Mouse (Mus musculus) heart, embryonic 11.5 days (tissue): ENCODE data around the gene Ap2a2. TPM values are rescaled to one million over a fixed set of nuclear protein-coding genes. Genes with fewer than 3 reads are reported as not detected.

Experiments used
- ATAC-seq: fragments of 200-750 bp; cut with Nextera tagmentation; replicated peaks from 2 replicates; pipeline ENCODE4 v1.8.0; 2017; ENCODE audit warnings: moderate library complexity; ENCODE audit not compliant: insufficient number of reproducible peaks, low FRiP score, low TSS enrichment
- H3K27ac ChIP-seq: fragments of 300-500 bp; sonication (generic); 2 replicates; pipeline ENCODE4 v1.5.1; 2014; ENCODE audit warnings: mild to moderate bottlenecking, low read depth, low read length
- H3K27me3 ChIP-seq: fragments of 300-500 bp; sonication (generic); 2 replicates; pipeline ENCODE4 v1.6.1; 2014; ENCODE audit warnings: mild to moderate bottlenecking, low read length, mixed read lengths; ENCODE audit not compliant: control insufficient read depth, insufficient read depth
- H3K36me3 ChIP-seq: fragments of 300-500 bp; sonication (generic); 2 replicates; pipeline ENCODE4 v1.6.1; 2014; ENCODE audit warnings: mild to moderate bottlenecking, low read length, moderate library complexity, mixed read lengths; ENCODE audit not compliant: control insufficient read depth, insufficient read depth
- H3K4me1 ChIP-seq: fragments of 300-500 bp; sonication (generic); 2 replicates; pipeline ENCODE4 v1.6.1; 2014; ENCODE audit warnings: low read length; ENCODE audit not compliant: control insufficient read depth, insufficient read depth
- H3K4me2 ChIP-seq: fragments of 300-500 bp; sonication (generic); 2 replicates; pipeline ENCODE4 v1.6.1; 2014; ENCODE audit warnings: mild to moderate bottlenecking, moderate library complexity
- H3K4me3 ChIP-seq: fragments of 300-500 bp; sonication (generic); 2 replicates; pipeline ENCODE4 v1.5.1; 2014; ENCODE audit warnings: low read depth, low read length
- H3K9ac ChIP-seq: fragments of 300-500 bp; sonication (generic); 2 replicates; pipeline ENCODE4 v1.6.1; 2014; ENCODE audit warnings: mild to moderate bottlenecking, low read depth, low read length, moderate library complexity
- H3K9me3 ChIP-seq: fragments of 300-500 bp; sonication (generic); replicated peaks from 2 replicates; pipeline ENCODE4 v1.6.1; 2016; ENCODE audit warnings: low read length; ENCODE audit not compliant: control insufficient read depth
- WGBS: fragments of 180-500 bp; shearing (Covaris S2); extraction: QIAGEN DNeasy Blood & Tissue Kit; methylation state at CpG from one replicate; pipeline ENCODE4 v1.1.7; 2014; ENCODE audit not compliant: insufficient replicate concordance; 5-methylcytosine and 5-hydroxymethylcytosine counted together
- polyA plus RNA-seq: library from polyadenylated mRNA; unstranded; fragments of >200 nt; fragmentation: Nextera tagmentation; extraction: Ambion mirVana; gene quantifications from 2 replicates; pipeline ENCODE4 v1.2.1, GENCODE M21; 2014

Ap2a2 gene
- polyA plus RNA-seq, 1 experiment from 2014 or later = 53.0 TPM

DNA sequence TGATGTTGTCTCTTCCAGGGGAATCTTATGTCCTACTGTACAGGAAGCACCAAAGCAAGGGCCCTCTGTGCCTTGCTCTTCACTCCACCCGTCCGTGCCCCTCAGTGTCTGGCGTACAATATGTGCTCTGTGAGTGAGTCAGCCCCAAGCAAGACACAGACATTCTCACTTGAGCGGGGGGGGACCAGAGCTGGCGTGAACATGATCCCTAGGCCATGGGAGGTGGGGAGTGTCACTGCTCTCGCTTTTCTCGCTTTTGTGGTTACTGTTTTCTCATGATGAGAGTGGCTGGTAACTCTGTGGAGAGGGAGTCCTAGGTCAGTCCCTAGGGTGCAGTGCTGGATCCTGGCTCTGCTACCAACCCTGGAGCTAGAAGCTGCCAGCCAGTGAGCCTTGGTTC, 2.6 kb downstream of the Ap2a2 start:
- Histone ChIP-seq H3K9me3 (no peaks in the 10 kb centered on the region), H3K9ac (0 out of 2 replicates have a peak overlapping the region, but pooled peaks have one; percentile 36), H3K4me2 (no peak overlapping the region), H3K4me1 (peaks cover 17% of the 10 kb centered on the region), H3K27ac (no peak overlapping the region), H3K27me3 (no peaks in the 10 kb centered on the region), H3K4me3 (no peak overlapping the region), H3K36me3 (no peaks in the 10 kb centered on the region)
- no peak for ATAC-seq
- WGBS = 45% methylated on average over 7 of the region's 7 CpGs

DNA sequence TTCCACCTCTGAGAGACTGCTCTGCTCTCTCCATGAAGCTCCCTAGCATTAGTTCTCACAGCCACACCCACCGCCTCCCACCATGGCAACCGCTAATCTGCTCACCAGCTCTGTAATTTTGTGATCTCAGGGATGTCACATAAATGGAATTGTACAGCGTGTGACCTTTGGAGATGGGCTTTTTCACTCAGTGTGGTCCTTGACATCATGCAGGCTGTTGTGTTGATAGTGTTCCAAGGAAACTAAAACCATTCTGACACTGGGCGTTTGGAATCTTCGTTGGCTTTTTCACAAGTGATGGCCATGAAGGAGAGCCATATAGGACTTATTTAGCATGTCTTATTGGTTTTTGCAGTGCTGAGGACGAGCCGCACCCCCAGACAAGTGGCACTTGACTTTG, 4.6 kb downstream of the Ap2a2 start:
- no peak for ATAC-seq
- H3K4me1 ChIP-seq = peaks cover 12% of the 10 kb centered on the region
- H3K36me3 ChIP-seq = no peaks in the 10 kb centered on the region
- H3K4me2 ChIP-seq = no peak overlapping the region
- H3K9me3 ChIP-seq = no peaks in the 10 kb centered on the region
- no peak overlapping the region for H3K9ac ChIP-seq
- H3K4me3 ChIP-seq = no peak overlapping the region
- WGBS = 81% methylated on average over 7 of the region's 7 CpGs
- no peaks in the 10 kb centered on the region for H3K27me3 ChIP-seq
- H3K27ac ChIP-seq = no peak overlapping the region

DNA sequence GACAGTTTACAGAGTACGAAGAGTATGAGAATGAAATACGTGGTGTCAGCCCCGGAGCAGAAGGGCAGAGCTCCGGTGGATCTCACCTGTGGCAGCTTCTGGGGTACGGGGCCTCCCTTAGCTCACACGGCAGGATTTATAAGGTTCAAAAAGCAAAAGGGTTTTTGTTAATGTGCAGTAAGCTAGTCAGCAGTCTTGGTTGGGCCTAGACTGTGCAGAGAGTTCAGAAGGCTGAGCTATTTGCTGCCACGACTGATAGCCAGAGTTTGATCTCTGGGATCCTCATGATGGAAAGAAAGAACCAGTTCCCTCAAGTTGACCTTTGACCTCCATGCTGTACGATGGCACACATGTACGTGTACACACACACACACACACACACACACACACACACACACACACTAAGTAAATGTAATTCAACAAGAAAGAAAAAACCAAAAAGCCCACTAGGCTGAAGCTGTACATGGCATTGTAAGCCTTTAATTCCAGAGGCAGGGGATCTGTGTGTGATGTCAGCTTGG, 7.4 kb downstream of the Ap2a2 start:
- Histone ChIP-seq H3K4me2 (no peak overlapping the region), H3K36me3 (no peaks in the 10 kb centered on the region), H3K27me3 (no peaks in the 10 kb centered on the region), H3K9me3 (no peaks in the 10 kb centered on the region), H3K4me3 (no peak overlapping the region), H3K9ac (no peak overlapping the region), H3K27ac (no peak overlapping the region), H3K4me1 (peaks cover 5% of the 10 kb centered on the region)
- ATAC-seq = no peak
- 83% methylated on average over 9 of the region's 9 CpGs for WGBS

DNA sequence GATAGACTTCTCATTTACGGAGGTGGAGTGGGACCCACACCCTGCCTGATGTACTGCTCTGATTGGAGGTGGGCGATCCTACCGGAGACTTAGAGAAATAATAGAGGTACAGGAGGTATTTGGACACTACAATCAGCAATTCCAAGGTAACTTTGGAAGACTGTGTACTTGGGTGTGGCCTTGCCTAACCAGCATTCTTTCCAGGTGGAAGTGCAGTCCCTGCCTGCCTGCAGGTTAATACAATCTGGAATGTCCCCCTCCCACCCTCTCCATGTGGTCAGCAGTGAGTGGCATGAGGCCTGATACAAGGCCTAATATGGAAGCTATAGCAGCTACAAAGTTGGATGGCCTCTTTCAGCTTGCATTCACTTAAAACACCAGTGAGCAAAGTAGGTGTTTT, 7.9 kb downstream of the Ap2a2 start:
- no peaks in the 10 kb centered on the region for H3K36me3 ChIP-seq
- ATAC-seq = no peak
- no peaks in the 10 kb centered on the region for H3K4me1 ChIP-seq
- no peaks in the 10 kb centered on the region for H3K9me3 ChIP-seq
- WGBS = 89% methylated on average over 3 of the region's 3 CpGs
- no peaks in the 10 kb centered on the region for H3K27me3 ChIP-seq
- H3K4me3 ChIP-seq = no peak overlapping the region
- H3K9ac ChIP-seq = no peak overlapping the region
- H3K4me2 ChIP-seq = no peak overlapping the region
- no peak overlapping the region for H3K27ac ChIP-seq

DNA sequence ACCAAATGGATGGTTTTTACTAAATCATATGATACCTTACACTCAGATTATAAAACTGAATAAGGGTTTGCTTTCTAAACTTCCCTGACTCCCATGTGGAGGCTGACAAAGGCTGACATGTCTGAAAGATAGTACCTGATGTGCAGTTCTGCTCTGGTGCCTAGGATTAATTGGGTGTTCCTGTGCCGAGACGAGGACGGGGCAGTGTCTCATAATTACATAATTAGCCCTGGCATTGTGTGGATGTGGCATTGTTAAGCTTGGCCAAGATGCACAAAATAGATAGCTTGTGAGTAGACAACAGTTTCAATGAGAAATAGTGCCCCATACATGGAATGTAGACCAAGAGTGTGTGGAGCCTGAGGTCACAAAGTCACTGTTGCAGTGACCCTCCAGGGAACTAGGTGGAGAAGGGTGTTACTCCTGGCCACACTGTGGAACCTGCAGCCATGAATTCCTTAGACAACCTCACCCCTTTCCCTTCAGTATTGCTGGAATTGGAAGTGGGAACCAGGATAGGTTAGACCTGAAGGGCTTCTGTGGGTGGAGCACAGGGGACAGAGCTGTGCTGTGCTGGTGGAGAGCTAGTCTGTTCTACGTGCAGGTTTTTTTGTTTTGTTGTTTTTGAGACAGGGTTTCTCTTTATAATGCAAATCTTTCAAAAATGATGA, 8.8 kb downstream of the Ap2a2 start:
- H3K27me3 ChIP-seq = no peaks in the 10 kb centered on the region
- 89% methylated on average over 4 of the region's 4 CpGs for WGBS
- no peak overlapping the region for H3K27ac ChIP-seq
- no peak overlapping the region for H3K4me2 ChIP-seq
- H3K36me3 ChIP-seq = no peaks in the 10 kb centered on the region
- no peak for ATAC-seq
- no peak overlapping the region for H3K4me3 ChIP-seq
- H3K9me3 ChIP-seq = no peaks in the 10 kb centered on the region
- H3K4me1 ChIP-seq = no peaks in the 10 kb centered on the region
- no peak overlapping the region for H3K9ac ChIP-seq

DNA sequence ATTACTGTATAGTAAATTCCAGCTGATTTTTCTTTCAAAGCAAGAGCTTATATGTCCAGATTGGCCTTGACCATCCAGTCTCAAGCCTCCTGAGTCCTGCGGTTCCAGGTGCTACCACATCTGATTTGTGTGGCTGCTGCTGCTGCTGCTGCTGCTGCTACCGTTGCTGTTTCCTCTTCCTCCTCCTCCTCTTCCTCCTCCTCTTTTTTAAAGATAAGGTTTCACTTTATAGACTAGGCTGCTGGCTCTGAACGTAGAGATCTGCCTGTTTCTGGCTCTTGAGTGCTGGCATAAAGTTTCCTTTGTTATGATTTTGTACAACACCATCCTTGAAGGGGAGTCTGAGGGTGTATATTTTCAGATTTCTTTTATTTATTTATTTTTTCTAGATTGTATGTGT, 12.1 kb downstream of the Ap2a2 start:
- Histone ChIP-seq H3K27ac (no peak overlapping the region), H3K4me2 (no peak overlapping the region)
- no peak for ATAC-seq

DNA sequence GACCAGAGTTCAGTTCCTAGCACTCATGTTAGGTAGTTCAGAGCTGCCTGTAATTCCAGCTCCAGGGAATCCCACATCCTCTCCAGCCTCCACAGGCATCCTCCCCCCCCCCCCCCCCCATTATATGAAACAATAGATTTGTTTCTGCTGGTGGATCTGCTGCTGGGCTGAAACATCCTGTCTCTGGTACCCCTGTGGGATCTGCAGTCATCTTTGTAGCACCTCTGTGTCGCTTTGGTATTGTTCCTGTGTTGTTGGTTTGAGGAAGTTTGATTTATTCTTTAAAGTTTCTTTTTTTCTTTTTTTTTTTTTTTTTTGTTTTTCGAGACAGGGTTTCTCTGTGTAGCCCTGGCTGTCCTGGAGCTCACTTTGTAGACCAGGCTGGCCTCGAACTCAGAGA, 13.5 kb downstream of the Ap2a2 start:
- no peak overlapping the region for H3K9ac ChIP-seq
- H3K27ac ChIP-seq = no peak overlapping the region
- H3K4me1 ChIP-seq = no peaks in the 10 kb centered on the region
- H3K9me3 ChIP-seq = no peaks in the 10 kb centered on the region
- no peaks in the 10 kb centered on the region for H3K27me3 ChIP-seq
- no peak overlapping the region for H3K4me3 ChIP-seq
- no peak for ATAC-seq
- no peaks in the 10 kb centered on the region for H3K36me3 ChIP-seq
- 81% methylated on average over 2 of the region's 3 CpGs for WGBS
- H3K4me2 ChIP-seq = no peak overlapping the region

More for the DNA sequence above, 12.1 kb downstream of the Ap2a2 start:
- Histone ChIP-seq H3K36me3 (no peaks in the 10 kb centered on the region), H3K4me1 (no peaks in the 10 kb centered on the region), H3K27me3 (no peaks in the 10 kb centered on the region), H3K4me3 (no peak overlapping the region), H3K9ac (no peak overlapping the region), H3K9me3 (no peaks in the 10 kb centered on the region)
- WGBS = 60% methylated on average over 3 of the region's 3 CpGs

DNA sequence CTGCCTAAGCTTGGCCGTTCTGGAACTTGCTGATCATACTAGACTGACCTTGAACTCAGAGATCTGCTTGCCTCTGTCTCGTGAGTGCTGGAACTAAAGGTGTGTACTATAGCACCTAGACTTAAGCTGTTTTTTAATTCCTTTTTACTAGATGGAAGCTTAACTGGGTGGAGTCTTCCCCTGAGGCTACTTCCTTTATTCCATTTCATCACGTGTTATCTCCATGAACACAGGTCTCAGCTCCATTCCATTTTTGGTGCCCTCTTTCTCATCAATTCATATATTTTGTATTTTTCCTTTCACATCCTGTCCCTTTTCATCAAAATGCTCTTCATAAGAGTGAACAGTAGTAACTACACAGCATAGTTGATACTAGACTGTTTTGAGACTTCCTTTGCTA, 15.8 kb downstream of the Ap2a2 start:
- no peak overlapping the region for H3K4me3 ChIP-seq
- no peak overlapping the region for H3K9ac ChIP-seq
- H3K9me3 ChIP-seq = no peaks in the 10 kb centered on the region
- H3K27me3 ChIP-seq = no peaks in the 10 kb centered on the region
- no peaks in the 10 kb centered on the region for H3K4me1 ChIP-seq
- H3K4me2 ChIP-seq = no peak overlapping the region
- H3K36me3 ChIP-seq = no peaks in the 10 kb centered on the region
- H3K27ac ChIP-seq = no peak overlapping the region
- WGBS = 77% methylated on average over 3 of the region's 3 CpGs
- ATAC-seq = no peak

GRCm38 (mm10) chr7:141578511-141578910, 16.5 kb downstream of the Ap2a2 start:
- no peak overlapping the region for H3K4me3 ChIP-seq
- H3K9me3 ChIP-seq = no peaks in the 10 kb centered on the region
- no peak overlapping the region for H3K4me2 ChIP-seq
- no peak for ATAC-seq
- H3K36me3 ChIP-seq = no peaks in the 10 kb centered on the region
- H3K4me1 ChIP-seq = no peaks in the 10 kb centered on the region
- no peak overlapping the region for H3K27ac ChIP-seq
- WGBS = 81% methylated on average over 1 of the region's 1 CpGs
- no peaks in the 10 kb centered on the region for H3K27me3 ChIP-seq
- H3K9ac ChIP-seq = no peak overlapping the region
